Mouse (Mus musculus) naive thymus-derived CD4-positive, alpha-beta T cell, adult 5 months (primary cell): ENCODE data around the gene Cd6. TPM values are rescaled to one million over a fixed set of nuclear protein-coding genes. Genes with fewer than 3 reads are reported as not detected.

ENCODE experiments used
- polyA plus RNA-seq: library from polyadenylated mRNA; unstranded; fragments of 100-300 nt; shearing (Covaris generic); gene quantifications from one replicate; pipeline ENCODE4 v1.2.1, GENCODE M21; 2017

The Cd6 gene
- 429 TPM for polyA plus RNA-seq

DNA sequence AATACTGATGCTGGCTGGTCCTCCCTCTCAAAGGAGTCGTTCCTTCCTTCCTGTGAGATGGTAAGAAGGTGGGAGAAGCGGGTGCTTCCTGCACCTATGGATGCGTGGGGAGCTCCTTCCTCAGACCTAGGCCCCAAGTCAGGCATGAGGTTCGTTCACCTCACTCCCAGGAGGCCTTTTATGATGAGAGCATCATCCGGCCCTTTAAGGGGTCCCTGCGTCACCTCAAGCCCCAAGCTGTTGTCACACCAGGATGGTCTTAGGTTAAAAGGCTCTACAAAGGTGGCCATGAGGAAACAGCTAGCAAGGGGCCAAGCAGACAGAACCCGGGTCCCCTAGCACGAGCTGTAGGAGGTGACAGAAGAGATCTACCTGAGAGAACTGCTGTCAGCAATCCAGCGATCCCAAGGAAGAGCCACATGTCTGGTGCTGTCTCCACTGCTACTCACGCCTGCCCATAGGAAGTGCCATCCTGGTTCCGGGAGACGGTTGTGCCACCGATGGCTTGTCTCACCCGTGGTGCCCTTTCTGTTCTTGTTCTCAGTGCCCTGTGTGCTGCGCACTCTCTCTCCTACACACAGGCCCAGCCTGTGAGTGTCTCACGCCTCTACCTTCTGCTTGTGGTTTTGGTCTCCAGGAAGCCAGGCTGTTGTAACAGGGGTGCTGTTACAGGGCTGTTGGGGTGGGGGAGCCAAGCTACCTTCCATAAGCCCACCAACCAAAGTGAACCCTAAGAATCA is at the start of gene Cd6:
Gene Cd6, minus strand, starts transcription at position 623 of the 740 bp plus-strand sequence.

DNA sequence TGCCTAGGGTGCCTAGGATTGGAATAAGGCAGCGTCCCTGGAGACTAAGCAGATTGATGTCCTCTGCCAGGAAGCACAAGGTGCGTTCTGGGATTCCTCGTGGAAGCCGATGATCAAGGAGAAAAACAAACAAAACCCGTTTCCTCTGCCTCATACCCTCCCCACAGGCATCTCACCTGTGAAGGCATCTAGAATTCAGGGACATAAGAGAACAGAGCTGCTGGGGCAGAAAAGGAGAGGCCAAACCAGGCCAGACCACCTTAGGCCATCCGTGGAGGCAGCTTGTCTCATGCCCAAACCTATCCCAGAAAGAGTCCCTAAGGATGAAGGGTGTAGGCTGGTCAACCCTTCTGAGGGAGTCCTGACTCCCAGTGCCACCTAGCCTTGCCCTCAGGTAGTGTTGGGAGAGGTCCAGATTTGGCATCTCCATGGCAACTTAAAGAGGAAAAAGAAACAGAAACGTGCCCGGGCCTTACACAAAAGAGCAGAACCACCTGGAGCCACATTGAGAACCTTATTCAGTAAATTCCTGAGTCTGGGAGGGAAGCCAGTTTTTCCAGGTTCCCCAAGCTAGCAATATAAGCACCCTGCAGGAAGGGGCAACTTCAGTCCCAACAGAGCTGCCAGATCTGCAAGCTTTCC is 40.1 kb upstream of the Cd6 start, which contains the start of gene Tmem132a:
Gene Tmem132a, minus strand, starts transcription at position 55 of the 642 bp plus-strand sequence.

DNA sequence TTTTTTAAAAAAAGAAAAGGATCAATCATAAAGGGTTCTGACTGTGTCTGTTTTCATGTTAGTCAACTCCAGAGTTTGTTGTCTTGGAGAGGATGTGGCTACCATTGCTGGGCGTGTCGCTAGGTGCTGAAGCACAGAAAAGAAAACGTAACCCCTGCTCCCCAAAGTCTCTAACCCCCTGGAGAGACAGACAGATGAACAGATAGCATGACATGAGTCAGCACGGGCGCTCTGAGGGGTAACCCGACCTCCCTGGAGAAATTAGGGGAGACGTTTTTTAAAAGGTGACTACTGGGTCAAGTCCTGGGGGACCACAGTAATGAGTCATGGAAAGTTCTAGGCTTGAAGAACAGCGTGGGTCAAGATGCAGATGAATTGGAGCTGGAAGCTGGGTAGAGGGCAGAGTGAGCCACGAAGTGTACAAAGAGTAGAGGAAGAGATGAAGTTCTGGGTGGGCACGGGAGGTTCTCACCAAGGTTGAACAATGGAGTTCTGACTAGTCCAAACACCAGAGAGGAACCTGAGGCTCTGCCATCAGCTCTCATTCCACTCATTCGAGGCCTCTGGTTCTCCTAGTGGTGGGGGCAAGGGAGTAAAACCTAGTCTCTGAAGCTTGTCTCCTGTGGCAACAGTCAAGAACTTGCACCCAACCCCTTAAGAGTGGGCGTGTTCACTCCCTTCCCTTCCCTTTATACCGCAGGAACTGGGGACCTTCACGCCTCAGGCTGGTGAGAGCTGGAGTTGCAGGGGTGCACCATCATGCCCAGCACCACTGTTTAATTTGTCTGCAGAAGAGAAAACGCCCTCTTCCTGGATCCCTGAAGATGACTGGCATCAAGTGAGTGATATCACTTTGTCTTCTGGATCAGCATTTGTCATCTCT is 9.4 kb upstream of the Cd6 start, which contains the start of gene Slc15a3:
Gene Slc15a3, plus strand, starts transcription at position 718 of the 883 bp plus-strand sequence.

Other genes with a start within 250 kb of the Cd6 start
- gene Ddb1, start 224.7 kb downstream of the Cd6 start, polyA plus RNA-seq, result 152 TPM
- gene Tkfc, start 224.4 kb downstream of the Cd6 start, polyA plus RNA-seq, result 3.3 TPM
- 0.96 TPM for gene Vwce, start 195.8 kb downstream of the Cd6 start, polyA plus RNA-seq
- gene Pga5, start 152.0 kb downstream of the Cd6 start, polyA plus RNA-seq, result not detected
- 24.7 TPM for gene Vps37c, start 141.3 kb downstream of the Cd6 start, polyA plus RNA-seq
- 371 TPM for gene Cd5, start 91.1 kb downstream of the Cd6 start, polyA plus RNA-seq
- gene Slc15a3, start 9.7 kb upstream of the Cd6 start, polyA plus RNA-seq, result not detected
- gene Tmem132a, start 39.9 kb upstream of the Cd6 start, polyA plus RNA-seq, result 0.12 TPM
- gene Tmem109, start 51.9 kb upstream of the Cd6 start, polyA plus RNA-seq, result 39.4 TPM
- 81.2 TPM for gene Prpf19, start 65.2 kb upstream of the Cd6 start, polyA plus RNA-seq
- not detected for gene Zp1, start 90.6 kb upstream of the Cd6 start, polyA plus RNA-seq
- not detected for gene Ptgdr2, start 107.1 kb upstream of the Cd6 start, polyA plus RNA-seq
- 18.8 TPM for gene Ccdc86, start 119.2 kb upstream of the Cd6 start, polyA plus RNA-seq
- not detected for gene Ms4a10, start 144.6 kb upstream of the Cd6 start, polyA plus RNA-seq
- not detected for gene Ms4a15, start 163.2 kb upstream of the Cd6 start, polyA plus RNA-seq
- gene Ms4a18, start 188.0 kb upstream of the Cd6 start, polyA plus RNA-seq, result not detected